Mouse (Mus musculus) cerebellum, adult 8-10 months (tissue): Measurements from ENCODE around the gene Spats2l.

Experiments used
- DNase-seq: peaks from one replicate; pipeline ENCODE4 v3.0.0; 2022

The Spats2l gene

GRCm38 (mm10) chr1:57826245-57826644, 52.3 kb downstream of the Spats2l start:
- no peak for DNase-seq

GRCm38 (mm10) chr1:57833145-57833544, 59.2 kb downstream of the Spats2l start:
- no peak for DNase-seq

GRCm38 (mm10) chr1:57835128-57835527, 61.2 kb downstream of the Spats2l start:
- no peak for DNase-seq

GRCm38 (mm10) chr1:57836686-57837317, 62.8 kb downstream of the Spats2l start:
- no peak for DNase-seq

- no peak for DNase-seq
Measured at GRCm38 (mm10) chr1:57839863-57840262, 65.9 kb downstream of the Spats2l start.

- DNase-seq: no peak
Measured at GRCm38 (mm10) chr1:57845054-57845722, 71.2 kb downstream of the Spats2l start.

- no peak for DNase-seq
Measured at GRCm38 (mm10) chr1:57846856-57847698, 73.1 kb downstream of the Spats2l start.

GRCm38 (mm10) chr1:57849087-57849486, 75.1 kb downstream of the Spats2l start:
- DNase-seq: no peak

- DNase-seq: no peak
Measured at GRCm38 (mm10) chr1:57849916-57850315, 76.0 kb downstream of the Spats2l start.

- DNase-seq: no peak
Measured at GRCm38 (mm10) chr1:57851871-57852270, 77.9 kb downstream of the Spats2l start.

GRCm38 (mm10) chr1:57852562-57853271, 78.8 kb downstream of the Spats2l start:
- no peak for DNase-seq

GRCm38 (mm10) chr1:57857799-57858198, 83.8 kb downstream of the Spats2l start:
- DNase-seq: no peak

- DNase-seq: no peak
Measured at GRCm38 (mm10) chr1:57862024-57862423, 88.1 kb downstream of the Spats2l start.

GRCm38 (mm10) chr1:57868651-57869050, 94.7 kb downstream of the Spats2l start:
- DNase-seq: no peak

- DNase-seq: no peak
Measured at GRCm38 (mm10) chr1:57872006-57872405, 98.0 kb downstream of the Spats2l start.

GRCm38 (mm10) chr1:57873996-57874395, 100.0 kb downstream of the Spats2l start:
- no peak for DNase-seq

GRCm38 (mm10) chr1:57875109-57875508, 101.1 kb downstream of the Spats2l start:
- DNase-seq: no peak

- no peak for DNase-seq
Measured at GRCm38 (mm10) chr1:57875512-57875911, 101.5 kb downstream of the Spats2l start.

GRCm38 (mm10) chr1:57878957-57879356, 105.0 kb downstream of the Spats2l start:
- DNase-seq: no peak

GRCm38 (mm10) chr1:57884867-57885266, 110.9 kb downstream of the Spats2l start:
- no peak for DNase-seq

- DNase-seq: no peak
Measured at GRCm38 (mm10) chr1:57889803-57890202, 115.8 kb downstream of the Spats2l start.

- DNase-seq: no peak
Measured at GRCm38 (mm10) chr1:57890259-57890902, 116.4 kb downstream of the Spats2l start.

- no peak for DNase-seq
Measured at GRCm38 (mm10) chr1:57890903-57891267, 116.9 kb downstream of the Spats2l start.
